Mouse (Mus musculus) hindbrain, postnatal 0 days (tissue): ENCODE data around the gene Kynu. TPM values are rescaled to one million over a fixed set of nuclear protein-coding genes. Genes with fewer than 3 reads are reported as not detected.

Experiments
- ATAC-seq: fragments of 200-750 bp; cut with Nextera tagmentation; 2 replicates; pipeline ENCODE4 v1.8.0; 2017; ENCODE audit warnings: mild to moderate bottlenecking, moderate TSS enrichment, moderate library complexity
- DNase-seq: peaks from one replicate; pipeline ENCODE4 v3.0.0-alpha.2; 2015; ENCODE audit warnings: low spot score
- H3K27ac ChIP-seq: fragments of 300-500 bp; sonication (generic); 2 replicates; pipeline ENCODE4 v1.5.1; 2014; ENCODE audit warnings: mild to moderate bottlenecking
- H3K27me3 ChIP-seq: fragments of 300-500 bp; sonication (generic); 2 replicates; pipeline ENCODE4 v1.6.1; 2014; ENCODE audit warnings: low read length, mixed read lengths; ENCODE audit not compliant: insufficient read depth
- H3K36me3 ChIP-seq: fragments of 300-500 bp; sonication (generic); 2 replicates; pipeline ENCODE4 v1.6.1; 2014; ENCODE audit warnings: low read length, mixed read lengths; ENCODE audit not compliant: insufficient read depth
- H3K4me1 ChIP-seq: fragments of 300-500 bp; sonication (generic); 2 replicates; pipeline ENCODE4 v1.6.1; 2014; ENCODE audit warnings: antibody characterized with exemption, low read length, mixed read lengths; ENCODE audit not compliant: insufficient read depth
- H3K4me2 ChIP-seq: fragments of 300-500 bp; sonication (generic); 2 replicates; pipeline ENCODE4 v1.6.1; 2014; ENCODE audit warnings: low read depth, mild to moderate bottlenecking, low read length, moderate library complexity, mixed read lengths
- H3K4me3 ChIP-seq: fragments of 300-500 bp; sonication (generic); 2 replicates; pipeline ENCODE4 v1.5.1; 2014; ENCODE audit warnings: low read length
- H3K9ac ChIP-seq: fragments of 300-500 bp; sonication (generic); replicated peaks from 2 replicates; pipeline ENCODE4 v1.6.1; 2014; ENCODE audit warnings: mild to moderate bottlenecking, low read length, moderate library complexity, mixed read lengths
- H3K9me3 ChIP-seq: fragments of 300-500 bp; sonication (generic); 2 replicates; pipeline ENCODE4 v1.6.1; 2016; ENCODE audit warnings: low read length, mixed read lengths
- CTCF ChIP-seq: IDR thresholded peaks from 2 replicates; pipeline ENCODE4 v1.5.1; 2016; ENCODE audit warnings: antibody characterized with exemption, control low read depth, low read depth
- WGBS: fragments of 180-500 bp; shearing (Covaris S2); extraction: QIAGEN DNeasy Blood & Tissue Kit; methylation state at CpG from one replicate; pipeline ENCODE4 v1.1.7; 2014; 5-methylcytosine and 5-hydroxymethylcytosine counted together
- polyA plus RNA-seq: library from polyadenylated mRNA; unstranded; fragments of >200 nt; fragmentation: Nextera tagmentation; extraction: Ambion mirVana; gene quantifications from 2 replicates; pipeline ENCODE4 v1.2.1, GENCODE M21; 2015
- total RNA-seq: library from RNA; depleted of rRNA; stranded (reverse); fragments of >200 nt; gene quantifications from 2 replicates; pipeline ENCODE4 v1.2.3, GENCODE M21; 2014; rRNA removed

The Kynu gene
- total RNA-seq: 0.61 TPM in 1 of 2 replicates, not detected in the other
- polyA plus RNA-seq: 0.11 and 0.16 TPM in 2 replicates

GRCm38 (mm10) chr2:43555062-43555888 lies at the start of gene Kynu:
Kynu (plus strand) TSS chr2:43555329.
- H3K36me3 ChIP-seq: no peaks in the 10 kb centered on the region
- WGBS: 34% methylated on average over 9 of the region's 9 CpGs
- ATAC-seq: no peak
- no peak within 1 kb of the TSS for H3K9ac ChIP-seq
- no peak within 1 kb of the TSS for H3K4me2 ChIP-seq
- no peaks in the 10 kb centered on the region for H3K27me3 ChIP-seq
- TF ChIP-seq CTCF: no peak
- H3K9me3 ChIP-seq: no peaks in the 10 kb centered on the region
- H3K27ac ChIP-seq: no peak within 1 kb of the TSS
- H3K4me3 ChIP-seq: no peak within 1 kb of the TSS
- peak; percentile 10 for DNase-seq
- H3K4me1 ChIP-seq: no peaks in the 10 kb centered on the region

- DNase-seq (no peak), ATAC-seq (no peak)
- H3K36me3 ChIP-seq: no peaks in the 10 kb centered on the region
- no peak overlapping the region for H3K27ac ChIP-seq
- no peak overlapping the region for H3K4me2 ChIP-seq
- 97% methylated on average over 3 of the region's 3 CpGs for WGBS
- no peak overlapping the region for H3K4me3 ChIP-seq
- no peaks in the 10 kb centered on the region for H3K9me3 ChIP-seq
- TF ChIP-seq CTCF: no peak
- H3K27me3 ChIP-seq: no peaks in the 10 kb centered on the region
- H3K9ac ChIP-seq: no peak overlapping the region
- no peaks in the 10 kb centered on the region for H3K4me1 ChIP-seq
Measured at GRCm38 (mm10) chr2:43506182-43506581, 48.9 kb upstream of the Kynu start.

- no peak for TF ChIP-seq CTCF
- no peaks in the 10 kb centered on the region for H3K36me3 ChIP-seq
- DNase-seq (no peak), ATAC-seq (no peak)
- 31% methylated on average over 7 of the region's 7 CpGs for WGBS
- no peaks in the 10 kb centered on the region for H3K4me1 ChIP-seq
- no peak overlapping the region for H3K4me3 ChIP-seq
- H3K27me3 ChIP-seq: no peaks in the 10 kb centered on the region
- no peak overlapping the region for H3K9ac ChIP-seq
- no peaks in the 10 kb centered on the region for H3K9me3 ChIP-seq
- H3K27ac ChIP-seq: no peak overlapping the region
- no peak overlapping the region for H3K4me2 ChIP-seq
Measured at GRCm38 (mm10) chr2:43513852-43514251, 41.3 kb upstream of the Kynu start.

- Histone ChIP-seq H3K9me3 (no peaks in the 10 kb centered on the region), H3K36me3 (no peaks in the 10 kb centered on the region), H3K27ac (no peak overlapping the region), H3K27me3 (no peaks in the 10 kb centered on the region), H3K9ac (no peak overlapping the region), H3K4me3 (no peak overlapping the region), H3K4me1 (no peaks in the 10 kb centered on the region), H3K4me2 (no peak overlapping the region)
- WGBS: 84% methylated on average over 2 of the region's 2 CpGs
- DNase-seq: no peak
- no peak for ATAC-seq
- no peak for TF ChIP-seq CTCF
Measured at GRCm38 (mm10) chr2:43534417-43534816, 20.7 kb upstream of the Kynu start.

GRCm38 (mm10) chr2:43542615-43543014 lies 12.5 kb upstream of the Kynu start:
- WGBS: 97% methylated on average over 3 of the region's 3 CpGs
- Histone ChIP-seq H3K4me3 (no peak overlapping the region), H3K36me3 (no peaks in the 10 kb centered on the region), H3K9ac (no peak overlapping the region), H3K27ac (no peak overlapping the region), H3K27me3 (no peaks in the 10 kb centered on the region), H3K4me1 (no peaks in the 10 kb centered on the region), H3K4me2 (no peak overlapping the region), H3K9me3 (no peaks in the 10 kb centered on the region)
- no peak for DNase-seq
- no peak for ATAC-seq
- TF ChIP-seq CTCF: no peak

GRCm38 (mm10) chr2:43545665-43546064 lies 9.5 kb upstream of the Kynu start:
- Histone ChIP-seq H3K27me3 (no peaks in the 10 kb centered on the region), H3K4me1 (no peaks in the 10 kb centered on the region), H3K4me3 (no peak overlapping the region), H3K4me2 (no peak overlapping the region), H3K9me3 (no peaks in the 10 kb centered on the region), H3K27ac (no peak overlapping the region), H3K36me3 (no peaks in the 10 kb centered on the region), H3K9ac (no peak overlapping the region)
- no peak for TF ChIP-seq CTCF
- no peak for ATAC-seq
- no peak for DNase-seq
- WGBS: 77% methylated on average over 3 of the region's 3 CpGs

- H3K36me3 ChIP-seq: no peaks in the 10 kb centered on the region
- no peak for DNase-seq
- H3K4me3 ChIP-seq: no peak overlapping the region
- 80% methylated on average over 1 of the region's 1 CpGs for WGBS
- no peak overlapping the region for H3K9ac ChIP-seq
- H3K9me3 ChIP-seq: no peaks in the 10 kb centered on the region
- H3K27ac ChIP-seq: no peak overlapping the region
- H3K27me3 ChIP-seq: no peaks in the 10 kb centered on the region
- no peak overlapping the region for H3K4me2 ChIP-seq
- TF ChIP-seq CTCF: no peak
- no peak for ATAC-seq
- H3K4me1 ChIP-seq: no peaks in the 10 kb centered on the region
Measured at GRCm38 (mm10) chr2:43546448-43546847, 8.7 kb upstream of the Kynu start.
